Mouse (Mus musculus) lung, adult 2 months (tissue): Measurements from ENCODE around the gene P3h3. TPM values are rescaled to one million over a fixed set of nuclear protein-coding genes. Genes with fewer than 3 reads are reported as not detected.

Source experiments
- DNase-seq: peaks from one replicate; pipeline ENCODE4 v3.0.0; 2022
- H3K4me1 ChIP-seq: fragments of 200-500 bp; 2 replicates; pipeline ENCODE4 v1.6.1; 2011; ENCODE audit warnings: low read length; ENCODE audit not compliant: control insufficient read depth, insufficient read depth
- H3K4me3 ChIP-seq: fragments of 200-500 bp; replicated peaks from 2 replicates; pipeline ENCODE3; 2011; ENCODE audit warnings: low read depth, mild to moderate bottlenecking, control low read depth, low read length; ENCODE audit errors: extremely low read depth
- CTCF ChIP-seq: fragments of 200-500 bp; IDR thresholded peaks from 2 replicates; pipeline ENCODE4 v1.5.1; 2011; ENCODE audit warnings: mild to moderate bottlenecking, low read length, control low read depth; ENCODE audit not compliant: insufficient read depth
- POLR2A ChIP-seq: fragments of 200-500 bp; IDR thresholded peaks from 2 replicates; pipeline ENCODE4 v1.6.1; 2011; ENCODE audit warnings: low read depth, mild to moderate bottlenecking, control low read depth, low read length, borderline replicate concordance; ENCODE audit errors: extremely low read depth
- WGBS: fragments of 180-500 bp; shearing (Covaris S2); methylation state at CpG from one replicate; pipeline ENCODE4 v1.1.7; 2018; 5-methylcytosine and 5-hydroxymethylcytosine counted together
- polyA plus RNA-seq: library from polyadenylated mRNA; depleted of rRNA; stranded (reverse); fragments of >200 nt; gene quantifications from 2 replicates; pipeline ENCODE4 v1.2.3, GENCODE M21; 2012

The P3h3 gene
- polyA plus RNA-seq, 1 experiment = 34.9 TPM

GRCm38 (mm10) chr6:124817971-124818370 lies 39.6 kb downstream of the P3h3 start:
- 71% methylated on average over 8 of the region's 8 CpGs for WGBS
- no peak for DNase-seq

DNA sequence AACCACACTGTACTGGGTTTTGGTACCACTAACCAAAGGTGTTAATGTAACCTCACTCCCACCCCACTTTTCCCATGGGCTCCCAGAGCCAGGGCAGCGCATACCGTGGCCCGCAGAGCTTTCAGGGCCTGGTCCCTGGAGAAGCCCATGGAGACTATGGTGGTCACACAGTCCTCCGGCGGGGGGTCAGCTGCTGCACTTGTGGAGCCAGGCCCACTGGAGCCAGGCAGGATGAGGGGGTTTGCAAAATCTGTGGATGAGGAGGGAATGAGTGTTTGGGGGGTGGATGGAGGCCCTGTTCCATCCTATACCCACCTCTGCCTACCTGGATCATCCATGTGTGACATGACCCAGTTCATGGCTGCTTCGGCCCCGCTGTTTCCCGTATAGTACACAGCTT lies 40.0 kb downstream of the P3h3 start:
- Histone ChIP-seq H3K4me3 (no peak overlapping the region), H3K4me1 (0 out of 2 replicates have a peak, but pooled peaks cover 8% of the 10 kb centered on the region)
- 91% methylated on average over 8 of the region's 8 CpGs for WGBS
- no peak for DNase-seq
- no peak for TF ChIP-seq CTCF
- no peak for TF ChIP-seq POLR2A

More at GRCm38 (mm10) chr6:124817971-124818370, 39.6 kb downstream of the P3h3 start:
- Histone ChIP-seq H3K4me3 (no peak overlapping the region), H3K4me1 (0 out of 2 replicates have a peak, but pooled peaks cover 4% of the 10 kb centered on the region)
- no peak for TF ChIP-seq POLR2A

DNA sequence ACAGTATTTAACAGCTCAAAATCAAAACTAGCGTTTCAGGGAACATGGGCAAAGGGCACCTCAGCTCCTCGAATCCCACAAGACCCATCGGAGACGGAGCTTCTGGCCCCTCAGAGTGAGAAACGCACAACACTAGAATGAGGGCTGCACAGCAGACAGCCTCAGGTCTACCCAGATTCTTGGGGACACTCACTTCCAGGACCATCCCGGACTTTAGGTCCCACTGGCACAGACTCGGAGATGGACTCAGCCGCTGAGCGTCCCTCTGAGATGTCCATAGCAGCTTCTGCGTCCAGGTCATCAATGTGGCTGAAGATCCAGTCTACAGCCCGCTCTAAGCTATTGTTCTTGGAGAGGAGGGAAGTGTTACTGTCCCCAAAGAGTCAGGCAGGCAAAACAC lies 40.4 kb downstream of the P3h3 start:
- no peak for DNase-seq
- TF ChIP-seq POLR2A (no peak), CTCF (no peak)
- WGBS = 97% methylated on average over 11 of the region's 11 CpGs
- Histone ChIP-seq H3K4me3 (no peak overlapping the region), H3K4me1 (0 out of 2 replicates have a peak, but pooled peaks cover 8% of the 10 kb centered on the region)

GRCm38 (mm10) chr6:124816611-124817010 lies 40.9 kb downstream of the P3h3 start:
- H3K4me3 ChIP-seq = no peak overlapping the region
- TF ChIP-seq POLR2A = no peak
- no peak for TF ChIP-seq CTCF
- 88% methylated on average over 4 of the region's 4 CpGs for WGBS
- H3K4me1 ChIP-seq = 0 out of 2 replicates have a peak, but pooled peaks cover 8% of the 10 kb centered on the region
- DNase-seq = no peak

GRCm38 (mm10) chr6:124814858-124815774 lies 42.4 kb downstream of the P3h3 start:
- no peak for DNase-seq
- Histone ChIP-seq H3K4me3 (no peak overlapping the region), H3K4me1 (peaks cover 8% of the 10 kb centered on the region; the same call in 1 of the 2 replicates)
- WGBS = 80% methylated on average over 9 of the region's 9 CpGs
- TF ChIP-seq CTCF = no peak

DNA sequence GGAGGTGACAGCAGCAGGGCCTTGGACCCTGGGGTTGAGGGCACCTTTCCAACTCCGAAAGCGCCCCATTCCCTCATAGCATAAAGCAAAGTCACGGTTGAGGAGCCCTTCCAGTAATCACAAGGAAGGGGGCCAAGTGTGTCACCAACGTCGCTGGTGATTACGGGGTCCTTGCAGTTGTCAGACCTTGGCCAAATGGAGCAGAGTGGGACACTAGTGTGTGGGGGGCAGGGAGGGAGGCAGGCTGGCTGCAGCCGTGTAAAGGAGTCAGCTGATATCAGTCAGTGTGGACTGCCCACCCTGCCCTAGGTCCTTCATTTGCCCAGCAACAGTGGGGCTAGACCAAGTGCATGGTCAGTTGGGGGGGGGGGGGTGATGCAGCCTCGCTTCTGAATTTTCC lies 43.1 kb downstream of the P3h3 start:
- no peak for TF ChIP-seq POLR2A
- no peak for TF ChIP-seq CTCF
- 34% methylated on average over 8 of the region's 8 CpGs for WGBS

GRCm38 (mm10) chr6:124813933-124814332 lies 43.6 kb downstream of the P3h3 start, which contains the start of gene Tpi1:
Gene Tpi1, minus strand, starts transcription at chr6:124814296.
- Histone ChIP-seq H3K4me1 (peaks cover 12% of the 10 kb centered on the region), H3K4me3 (peak within 1 kb of the TSS; percentile 69)
- TF ChIP-seq POLR2A (peak; percentile 98), CTCF (no peak)
- WGBS = under 1% methylated on average over 22 of the region's 22 CpGs
- peak; percentile 90 for DNase-seq

More for the DNA sequence above, 43.1 kb downstream of the P3h3 start:
- Histone ChIP-seq H3K4me1 (peaks cover 12% of the 10 kb centered on the region), H3K4me3 (no peak overlapping the region)
- no peak for DNase-seq

DNA sequence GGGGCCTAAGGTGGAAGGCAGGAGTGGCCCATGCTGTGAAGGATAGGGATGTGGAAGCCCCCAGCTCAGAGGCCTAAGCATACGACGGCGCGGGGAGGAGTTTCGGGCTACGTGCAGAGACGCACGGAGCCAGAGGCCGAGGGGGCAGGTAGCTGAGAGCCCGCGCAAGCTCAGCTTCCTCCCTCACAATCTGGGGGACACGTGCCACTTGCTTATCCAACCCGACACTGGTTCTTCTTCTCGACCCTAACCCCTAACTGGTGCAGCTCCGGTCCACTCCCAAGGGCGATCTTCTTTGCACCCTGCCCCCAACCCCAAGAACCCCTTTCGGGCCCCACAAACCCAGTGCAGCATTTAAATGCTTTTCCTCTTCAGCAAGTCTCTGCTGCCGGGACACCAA lies 44.1 kb downstream of the P3h3 start:
- DNase-seq = peak; percentile 59
- TF ChIP-seq CTCF (no peak), POLR2A (peak; percentile 12; the same call in 1 of the 2 replicates)
- 1% methylated on average over 18 of the region's 18 CpGs for WGBS
- peak overlapping the region; percentile 69 for H3K4me3 ChIP-seq
- H3K4me1 ChIP-seq = peaks cover 12% of the 10 kb centered on the region

DNA sequence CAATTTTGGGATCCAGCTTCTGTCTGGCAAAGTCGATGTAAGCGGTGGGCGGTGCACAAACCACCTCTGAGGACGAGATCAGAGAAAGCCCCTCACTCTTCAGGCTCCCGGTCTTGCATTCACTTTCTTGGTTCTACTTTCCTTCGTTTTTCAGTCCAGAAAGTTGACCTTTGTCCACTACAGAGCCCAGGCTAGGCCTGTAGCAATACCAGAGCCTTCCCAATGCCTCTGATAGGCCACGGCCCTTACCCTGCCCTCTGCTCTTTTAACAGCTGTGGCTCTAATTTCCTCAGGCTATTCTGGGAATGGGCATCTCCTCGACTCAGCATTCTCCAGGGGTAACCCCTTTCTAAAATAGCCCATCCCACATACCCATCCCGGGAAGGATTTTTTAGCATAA lies 44.7 kb downstream of the P3h3 start:
- TF ChIP-seq POLR2A = no peak
- no peak for TF ChIP-seq CTCF
- no peak overlapping the region for H3K4me3 ChIP-seq
- no peak for DNase-seq
- 39% methylated on average over 9 of the region's 9 CpGs for WGBS
- H3K4me1 ChIP-seq = peaks cover 16% of the 10 kb centered on the region
